Mouse (Mus musculus) forebrain, embryonic 14.5 days (tissue): Measurements from ENCODE around the gene Lmna. TPM values are rescaled to one million over a fixed set of nuclear protein-coding genes. Genes with fewer than 3 reads are reported as not detected.

Source experiments
- ATAC-seq: fragments of 200-750 bp; cut with Nextera tagmentation; 2 replicates; pipeline ENCODE4 v1.8.0; 2017; ENCODE audit warnings: mild to moderate bottlenecking, moderate library complexity
- DNase-seq: peaks from one replicate; pipeline ENCODE4 v3.0.0-alpha.2; 2015; ENCODE audit warnings: low spot score
- H3K27ac ChIP-seq: fragments of 300-500 bp; sonication (generic); 2 replicates; pipeline ENCODE4 v1.5.1; 2014; ENCODE audit warnings: low read depth, mild to moderate bottlenecking, control low read depth, low read length, moderate library complexity
- H3K27me3 ChIP-seq: fragments of 300-500 bp; sonication (generic); replicated peaks from 2 replicates; pipeline ENCODE4 v1.6.1; 2014; ENCODE audit warnings: low read length, control low read depth, mixed read lengths; ENCODE audit not compliant: control insufficient read depth, insufficient read depth
- H3K36me3 ChIP-seq: fragments of 300-500 bp; sonication (generic); 2 replicates; pipeline ENCODE4 v1.6.1; 2014; ENCODE audit warnings: low read length, control low read depth; ENCODE audit not compliant: control insufficient read depth, insufficient read depth
- H3K4me1 ChIP-seq: fragments of 300-500 bp; sonication (generic); 2 replicates; pipeline ENCODE4 v1.6.1; 2014; ENCODE audit warnings: antibody characterized with exemption, low read length, control low read depth; ENCODE audit not compliant: control insufficient read depth, insufficient read depth
- H3K4me2 ChIP-seq: fragments of 300-500 bp; sonication (generic); 2 replicates; pipeline ENCODE4 v1.6.1; 2014; ENCODE audit warnings: mild to moderate bottlenecking, control low read depth, low read length
- H3K4me3 ChIP-seq: fragments of 300-500 bp; sonication (generic); 2 replicates; pipeline ENCODE4 v1.5.1; 2014; ENCODE audit warnings: low read depth, low read length, control low read depth
- H3K9ac ChIP-seq: fragments of 300-500 bp; sonication (generic); 2 replicates; pipeline ENCODE4 v1.6.1; 2014; ENCODE audit warnings: mild to moderate bottlenecking, low read length, control low read depth, moderate library complexity
- H3K9me3 ChIP-seq: fragments of 300-500 bp; sonication (generic); replicated peaks from 2 replicates; pipeline ENCODE4 v1.6.1; 2016; ENCODE audit warnings: low read length, control low read depth, mixed read lengths; ENCODE audit not compliant: control insufficient read depth
- WGBS: fragments of 180-500 bp; shearing (Covaris S2); extraction: QIAGEN DNeasy Blood & Tissue Kit; methylation state at CpG from one replicate; pipeline ENCODE4 v1.1.7; 2014; 5-methylcytosine and 5-hydroxymethylcytosine counted together
- polyA plus RNA-seq: library from polyadenylated mRNA; unstranded; fragments of >200 nt; fragmentation: Nextera tagmentation; extraction: Ambion mirVana; gene quantifications from 2 replicates; pipeline ENCODE4 v1.2.1, GENCODE M21; 2014

Gene Lmna
- polyA plus RNA-seq, 1 experiment from 2014 or later, result 18.0 TPM

DNA sequence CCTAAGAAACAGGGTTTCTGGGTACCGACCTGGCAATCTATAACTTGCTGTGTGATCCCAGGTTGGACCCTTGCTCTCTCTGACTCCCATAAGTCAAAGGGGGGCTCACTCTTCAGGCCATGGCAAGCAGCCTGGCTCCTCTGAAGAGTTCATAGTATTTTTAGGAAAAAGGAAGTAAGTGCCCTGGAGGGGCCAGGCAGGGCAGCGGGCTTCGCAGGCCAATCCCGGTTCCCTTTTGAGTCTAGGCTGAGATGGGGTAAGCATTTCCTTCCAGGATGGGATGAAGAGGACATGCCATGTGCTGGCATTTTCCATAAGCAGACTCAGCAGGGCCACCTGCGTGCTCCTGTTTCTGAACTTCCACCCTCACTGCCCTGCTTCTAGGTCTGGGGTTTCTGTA, 49.7 kb downstream of the Lmna start:
- H3K36me3 ChIP-seq, result no peaks in the 10 kb centered on the region
- no peak overlapping the region for H3K9ac ChIP-seq
- 82% methylated on average over 5 of the region's 5 CpGs for WGBS
- no peak overlapping the region for H3K27ac ChIP-seq
- DNase-seq, result no peak
- H3K4me3 ChIP-seq, result no peak overlapping the region
- no peak for ATAC-seq
- peaks cover 4% of the 10 kb centered on the region; the same call in 1 of the 2 replicates for H3K4me1 ChIP-seq
- H3K27me3 ChIP-seq, result no peaks in the 10 kb centered on the region
- H3K4me2 ChIP-seq, result no peak overlapping the region
- no peaks in the 10 kb centered on the region for H3K9me3 ChIP-seq

DNA sequence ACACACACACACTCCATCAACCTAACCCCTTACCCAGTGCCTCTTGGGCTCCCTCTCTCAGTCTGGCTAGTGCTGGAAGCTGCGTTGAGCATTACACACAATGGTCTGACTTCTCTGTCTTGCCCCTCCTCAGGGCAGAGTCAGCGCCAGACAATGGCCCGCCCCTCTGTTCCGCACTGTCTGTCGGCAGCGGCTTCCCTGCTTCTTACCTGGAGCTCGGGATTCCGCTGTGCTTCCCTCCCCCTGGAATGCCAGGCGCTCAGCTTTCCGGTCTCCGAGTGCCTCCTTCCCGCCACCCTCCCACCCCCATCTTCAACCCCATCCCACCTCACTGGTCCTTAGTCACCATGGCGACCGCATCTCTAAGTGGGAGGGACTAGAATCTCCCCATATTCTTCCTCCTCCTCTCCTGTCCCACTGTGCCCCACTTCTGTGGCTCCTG, 51.0 kb downstream of the Lmna start:
- no peaks in the 10 kb centered on the region for H3K36me3 ChIP-seq
- peak overlapping the region; percentile 41 for H3K4me3 ChIP-seq
- no peaks in the 10 kb centered on the region for H3K27me3 ChIP-seq
- H3K4me2 ChIP-seq, result peak overlapping the region; percentile 57
- ATAC-seq (peak; percentile 81), DNase-seq (peak; percentile 72)
- H3K9ac ChIP-seq, result peak overlapping the region; percentile 69
- H3K27ac ChIP-seq, result peak overlapping the region; percentile 66
- no peaks in the 10 kb centered on the region for H3K9me3 ChIP-seq
- peaks cover 4% of the 10 kb centered on the region; the same call in 1 of the 2 replicates for H3K4me1 ChIP-seq
- 1% methylated on average over 14 of the region's 14 CpGs for WGBS

DNA sequence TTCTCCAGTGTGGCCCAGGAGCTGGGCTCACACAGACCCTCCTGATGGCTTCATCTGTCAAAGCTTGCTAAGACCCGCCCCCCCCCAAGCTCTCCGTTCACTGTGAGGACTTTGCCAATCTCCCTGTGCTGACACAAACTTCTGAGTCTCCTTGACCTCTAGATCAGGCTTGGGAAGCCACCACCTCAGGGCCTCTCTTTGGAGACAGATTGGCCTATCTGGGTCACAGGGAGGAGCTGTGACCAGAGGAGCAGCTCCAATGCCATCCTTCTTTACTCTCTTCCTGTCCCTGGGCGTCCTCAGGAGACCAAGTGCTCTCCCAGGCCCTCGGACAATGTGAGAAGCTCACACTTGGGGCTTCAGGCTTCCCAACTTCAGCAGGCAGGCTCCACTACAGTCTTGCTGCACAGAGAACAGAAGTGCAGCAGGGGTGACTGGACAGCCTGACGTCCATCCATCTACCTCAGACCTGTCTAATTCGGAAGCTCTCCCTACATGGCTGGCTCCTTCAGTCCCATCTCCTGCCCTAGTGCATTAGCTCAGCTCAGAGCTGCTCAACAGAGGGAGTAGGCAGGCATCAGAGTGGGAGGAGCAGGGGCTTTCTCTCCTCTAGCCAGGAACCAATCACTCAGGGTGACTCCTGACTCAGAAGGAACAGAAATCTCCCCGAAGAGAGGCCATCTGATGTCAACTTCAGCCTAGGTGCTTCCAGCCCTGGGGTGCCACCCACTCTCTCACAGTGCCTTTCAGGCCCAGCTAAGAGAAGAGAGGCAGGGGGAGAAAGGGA, 52.8 kb downstream of the Lmna start:
- peaks cover 4% of the 10 kb centered on the region; the same call in 1 of the 2 replicates for H3K4me1 ChIP-seq
- 73% methylated on average over 7 of the region's 7 CpGs for WGBS

DNA sequence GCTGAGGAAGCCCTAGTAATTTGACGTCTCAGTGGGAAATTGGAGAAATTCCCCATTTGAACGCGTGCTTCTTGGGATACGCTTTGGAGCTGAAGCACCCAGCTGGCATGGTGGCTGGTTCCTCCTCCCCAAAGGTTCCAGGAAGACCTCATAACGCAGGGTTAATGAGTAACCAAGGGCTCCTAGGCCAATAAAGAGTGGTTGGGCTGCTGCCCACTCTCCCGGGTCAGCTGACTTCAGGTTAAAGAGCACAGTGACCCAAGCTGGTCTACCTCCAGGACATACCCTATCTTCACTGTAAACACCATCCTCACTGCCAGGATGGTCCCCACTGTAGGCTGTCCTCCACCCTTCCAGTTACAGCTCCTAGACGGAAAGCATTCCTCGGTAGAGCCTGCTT, 53.4 kb downstream of the Lmna start:
- H3K4me3 ChIP-seq, result no peak overlapping the region
- WGBS, result 93% methylated on average over 8 of the region's 8 CpGs
- H3K4me1 ChIP-seq, result peaks cover 4% of the 10 kb centered on the region; the same call in 1 of the 2 replicates
- H3K36me3 ChIP-seq, result peaks cover 10% of the 10 kb centered on the region
- H3K9ac ChIP-seq, result no peak overlapping the region
- no peak for DNase-seq
- H3K27me3 ChIP-seq, result no peaks in the 10 kb centered on the region
- no peak for ATAC-seq
- no peak overlapping the region for H3K4me2 ChIP-seq
- no peak overlapping the region for H3K27ac ChIP-seq
- H3K9me3 ChIP-seq, result no peaks in the 10 kb centered on the region

More for the DNA sequence above, 52.8 kb downstream of the Lmna start:
- Histone ChIP-seq H3K9ac (peak overlapping the region; percentile 69), H3K27ac (peak overlapping the region; percentile 14; the same call in 1 of the 2 replicates), H3K9me3 (no peaks in the 10 kb centered on the region), H3K4me2 (peak overlapping the region; percentile 57), H3K4me3 (peak overlapping the region; percentile 41; the same call in 1 of the 2 replicates), H3K27me3 (no peaks in the 10 kb centered on the region), H3K36me3 (peaks cover 10% of the 10 kb centered on the region)
- DNase-seq, result no peak
- no peak for ATAC-seq

DNA sequence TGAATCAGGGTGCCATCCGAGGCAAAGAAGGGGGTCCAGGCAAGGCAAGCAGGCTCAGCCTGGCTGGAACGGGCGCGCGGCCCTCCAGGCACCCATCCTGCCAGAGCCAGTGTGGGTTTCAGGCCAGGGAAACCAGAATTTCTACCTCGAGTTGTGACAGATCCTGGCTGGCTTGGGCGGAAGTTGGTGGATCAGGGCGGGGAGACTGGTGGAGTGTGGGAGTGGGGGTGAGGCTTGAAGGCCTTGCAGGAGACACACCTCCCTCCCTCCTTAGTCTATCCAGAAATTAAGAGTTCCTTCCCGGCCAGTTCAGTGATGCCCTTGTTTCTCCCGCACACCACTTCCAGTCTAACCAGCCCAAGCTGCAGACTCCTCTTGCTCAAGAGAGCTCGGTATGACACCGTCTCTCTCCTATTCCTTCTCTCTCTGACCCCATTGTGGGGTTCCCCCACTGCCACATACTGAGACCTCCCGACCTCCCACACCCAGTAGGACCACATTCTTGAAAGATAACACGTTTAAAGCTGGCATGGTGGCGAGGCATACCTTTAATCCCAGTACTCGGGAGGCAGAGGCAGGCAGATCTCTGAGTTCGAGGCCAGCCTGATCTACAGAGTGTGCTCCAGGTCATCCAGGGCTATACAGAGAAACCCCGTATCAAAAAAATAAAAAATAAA, 54.0 kb downstream of the Lmna start:
- Histone ChIP-seq H3K27me3 (no peaks in the 10 kb centered on the region), H3K9ac (no peak overlapping the region), H3K4me1 (peaks cover 4% of the 10 kb centered on the region; the same call in 1 of the 2 replicates), H3K9me3 (no peaks in the 10 kb centered on the region), H3K27ac (no peak overlapping the region), H3K36me3 (peaks cover 10% of the 10 kb centered on the region), H3K4me3 (no peak overlapping the region), H3K4me2 (no peak overlapping the region)
- ATAC-seq (no peak), DNase-seq (no peak)
- WGBS, result 81% methylated on average over 18 of the region's 18 CpGs

DNA sequence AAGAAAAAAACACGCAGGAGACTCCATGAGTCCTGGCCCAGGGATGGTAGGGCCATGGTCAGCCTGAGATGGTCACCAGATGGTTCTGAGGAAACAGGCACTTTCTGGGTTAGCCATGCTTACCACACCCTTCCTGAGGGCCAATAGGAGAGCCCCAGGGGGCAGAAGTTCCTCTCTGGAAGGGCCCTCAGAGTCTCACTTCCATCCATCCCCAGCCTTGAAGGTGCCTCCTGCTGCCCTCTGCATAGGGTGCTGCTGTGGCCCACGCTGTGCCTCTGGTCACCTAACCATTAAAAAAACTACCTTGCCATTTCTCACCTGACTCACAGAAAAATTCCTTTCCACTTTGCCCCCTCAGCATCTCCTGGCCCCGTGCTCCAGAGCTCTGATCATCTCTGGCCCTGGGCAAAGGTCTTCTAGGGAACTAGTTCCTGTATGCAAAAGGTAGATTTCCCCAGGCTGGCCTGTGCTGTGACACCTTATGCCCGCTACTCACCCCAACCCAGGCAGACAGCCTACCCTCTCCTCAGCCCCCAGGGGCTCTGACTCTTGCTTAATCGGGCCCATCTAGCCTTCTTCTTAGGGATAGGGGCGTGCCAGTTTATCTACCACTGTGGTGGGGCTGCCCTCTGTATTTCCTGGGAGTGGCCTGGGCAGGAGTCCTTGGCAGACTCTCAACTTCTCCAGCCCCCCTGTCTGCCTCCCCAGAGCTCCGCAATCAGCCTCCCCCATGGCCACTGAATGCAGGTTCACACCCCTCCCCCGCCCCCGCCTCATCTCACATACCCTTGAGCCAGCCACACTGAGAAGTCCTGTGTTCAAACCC, 54.8 kb downstream of the Lmna start:
- H3K9ac ChIP-seq, result no peak overlapping the region
- 65% methylated on average over 9 of the region's 9 CpGs for WGBS
- no peak overlapping the region for H3K27ac ChIP-seq

DNA sequence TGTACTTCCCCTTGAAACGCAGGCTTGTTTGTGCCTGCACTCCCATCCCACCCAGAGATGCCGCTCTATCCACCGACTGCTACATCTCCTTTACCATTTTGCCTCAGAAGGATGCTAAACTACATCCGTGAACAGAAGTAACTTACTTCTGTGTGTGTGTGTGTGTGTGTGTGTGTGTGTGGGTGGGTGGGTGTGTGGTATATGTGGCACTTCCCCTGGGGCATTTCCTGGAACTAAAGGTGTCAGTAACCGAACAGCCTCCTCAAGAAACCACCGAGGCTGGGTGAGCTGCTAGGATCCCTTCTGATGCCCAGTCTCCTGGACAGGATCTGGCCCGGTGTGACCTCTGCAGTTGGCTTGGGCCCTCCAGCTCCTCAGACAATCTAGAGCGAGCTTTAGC, 55.8 kb downstream of the Lmna start:
- peaks cover 9% of the 10 kb centered on the region; the same call in 1 of the 2 replicates for H3K4me1 ChIP-seq
- 81% methylated on average over 8 of the region's 8 CpGs for WGBS
- H3K36me3 ChIP-seq, result peaks cover 14% of the 10 kb centered on the region
- H3K9ac ChIP-seq, result no peak overlapping the region
- no peaks in the 10 kb centered on the region for H3K27me3 ChIP-seq
- H3K27ac ChIP-seq, result no peak overlapping the region
- no peaks in the 10 kb centered on the region for H3K9me3 ChIP-seq
- no peak overlapping the region for H3K4me3 ChIP-seq
- DNase-seq, result no peak
- no peak overlapping the region for H3K4me2 ChIP-seq
- ATAC-seq, result no peak

More for the DNA sequence above, 54.8 kb downstream of the Lmna start:
- no peaks in the 10 kb centered on the region for H3K9me3 ChIP-seq
- no peaks in the 10 kb centered on the region for H3K27me3 ChIP-seq
- DNase-seq, result no peak
- H3K4me3 ChIP-seq, result no peak overlapping the region
- ATAC-seq, result no peak
- H3K4me1 ChIP-seq, result peaks cover 7% of the 10 kb centered on the region; the same call in 1 of the 2 replicates
- peaks cover 10% of the 10 kb centered on the region for H3K36me3 ChIP-seq
- no peak overlapping the region for H3K4me2 ChIP-seq

DNA sequence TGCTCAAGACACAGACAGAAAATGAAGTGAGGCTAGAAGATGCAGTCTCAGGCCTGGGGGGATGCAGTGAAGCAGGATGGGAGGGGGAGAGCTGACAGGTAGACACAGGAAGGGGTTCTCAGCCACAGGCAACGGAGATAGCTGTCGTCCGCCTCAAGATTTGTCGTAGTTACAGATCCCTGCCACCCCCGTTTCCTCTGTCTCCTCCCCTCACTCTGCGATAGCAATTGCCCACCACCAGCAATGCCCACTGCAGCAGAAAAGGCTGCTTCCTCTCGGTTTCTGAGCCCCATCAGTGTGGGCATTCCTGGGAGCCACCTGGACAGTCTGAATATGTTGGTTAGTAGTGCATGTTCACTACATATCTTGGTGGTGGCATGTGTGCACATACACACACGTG, 56.4 kb downstream of the Lmna start:
- WGBS, result 61% methylated on average over 8 of the region's 8 CpGs
- peaks cover 19% of the 10 kb centered on the region for H3K36me3 ChIP-seq

More for the DNA sequence above, 56.4 kb downstream of the Lmna start:
- Histone ChIP-seq H3K9me3 (no peaks in the 10 kb centered on the region), H3K27ac (no peak overlapping the region), H3K4me2 (no peak overlapping the region), H3K9ac (no peak overlapping the region), H3K4me1 (peaks cover 9% of the 10 kb centered on the region; the same call in 1 of the 2 replicates), H3K27me3 (no peaks in the 10 kb centered on the region), H3K4me3 (no peak overlapping the region)
- ATAC-seq, result no peak
- no peak for DNase-seq
